Mouse (Mus musculus): Measurements from ENCODE around the gene Gm28308. TPM values are rescaled to one million over a fixed set of nuclear protein-coding genes. Genes with fewer than 3 reads are reported as not detected.
A peak's percentile ranks its signal among the peaks of the same experiment; 100 is the strongest.

The Gm28308 gene
- not detected in 2 replicates for polyA plus RNA-seq (2015; fragmentation: Nextera tagmentation; extraction: Ambion mirVana)

GRCm38 (mm10) chr6:52213119-52213986 is at the start of gene Gm28308, which contains the start of gene Hoxa3:
Gm28308 (minus strand) TSS chr6:52213339.
Hoxa3 (minus strand) TSS chr6:52213336.
- 6% methylated on average over 38 of the region's 38 CpGs for WGBS
- ATAC-seq (replicated peaks; ENCODE audit: extremely low read depth, insufficient read depth, low FRiP score), result no peak
- no peaks in the 10 kb centered on the region for H3K9me3 ChIP-seq (replicated peaks; ENCODE audit: control insufficient read depth, low read length)
- no peak within 1 kb of the TSS for H3K27ac ChIP-seq (ENCODE audit: low read length)
- peak within 1 kb of the TSS; percentile 49 for H3K4me2 ChIP-seq (ENCODE audit: low read depth, low read length)
- H3K4me1 ChIP-seq (ENCODE audit: control insufficient read depth, insufficient read depth, low read length), result peaks cover 13% of the 10 kb centered on the region
- H3K4me3 ChIP-seq (ENCODE audit: low read length), result peak within 1 kb of the TSS; percentile 39
- H3K36me3 ChIP-seq (ENCODE audit: control insufficient read depth, insufficient read depth), result no peaks in the 10 kb centered on the region
- H3K9ac ChIP-seq (ENCODE audit: low read length), result no peak within 1 kb of the TSS
- H3K27me3 ChIP-seq (ENCODE audit: control insufficient read depth, insufficient read depth, low read length), result peaks cover 98% of the 10 kb centered on the region

GRCm38 (mm10) chr6:52262463-52263320 is 49.6 kb upstream of the Gm28308 start:
- no peaks in the 10 kb centered on the region for H3K9me3 ChIP-seq (replicated peaks; ENCODE audit: control insufficient read depth, low read length)
- no peak overlapping the region for H3K4me2 ChIP-seq (ENCODE audit: low read depth, low read length)
- H3K27ac ChIP-seq (ENCODE audit: low read length), result no peak overlapping the region

GRCm38 (mm10) chr6:52261751-52262462 is 48.8 kb upstream of the Gm28308 start:
- Histone ChIP-seq H3K4me3 (ENCODE audit: low read length) (no peak overlapping the region), H3K9ac (ENCODE audit: low read length) (no peak overlapping the region), H3K9me3 (replicated peaks; ENCODE audit: control insufficient read depth, low read length) (no peaks in the 10 kb centered on the region), H3K4me2 (ENCODE audit: low read depth, low read length) (no peak overlapping the region), H3K36me3 (ENCODE audit: control insufficient read depth, insufficient read depth) (no peaks in the 10 kb centered on the region), H3K27me3 (ENCODE audit: control insufficient read depth, insufficient read depth, low read length) (peaks cover 78% of the 10 kb centered on the region), H3K27ac (ENCODE audit: low read length) (no peak overlapping the region), H3K4me1 (ENCODE audit: control insufficient read depth, insufficient read depth, low read length) (peaks cover 10% of the 10 kb centered on the region)
- WGBS, result 5% methylated on average over 9 of the region's 9 CpGs
- no peak for ATAC-seq (replicated peaks; ENCODE audit: extremely low read depth, insufficient read depth, low FRiP score)

More at GRCm38 (mm10) chr6:52262463-52263320, 49.6 kb upstream of the Gm28308 start:
- Histone ChIP-seq H3K4me1 (ENCODE audit: control insufficient read depth, insufficient read depth, low read length) (peaks cover 10% of the 10 kb centered on the region), H3K4me3 (ENCODE audit: low read length) (no peak overlapping the region), H3K36me3 (ENCODE audit: control insufficient read depth, insufficient read depth) (no peaks in the 10 kb centered on the region), H3K9ac (ENCODE audit: low read length) (no peak overlapping the region), H3K27me3 (ENCODE audit: control insufficient read depth, insufficient read depth, low read length) (peaks cover 77% of the 10 kb centered on the region)
- ATAC-seq (replicated peaks; ENCODE audit: extremely low read depth, insufficient read depth, low FRiP score), result no peak
- WGBS, result 2% methylated on average over 24 of the region's 24 CpGs

- peaks cover 76% of the 10 kb centered on the region for H3K27me3 ChIP-seq (ENCODE audit: control insufficient read depth, insufficient read depth, low read length)
- no peaks in the 10 kb centered on the region for H3K36me3 ChIP-seq (ENCODE audit: control insufficient read depth, insufficient read depth)
- no peak within 1 kb of the TSS for H3K27ac ChIP-seq (ENCODE audit: low read length)
- H3K9ac ChIP-seq (ENCODE audit: low read length), result no peak within 1 kb of the TSS
- WGBS, result 1% methylated on average over 40 of the region's 72 CpGs
- H3K4me1 ChIP-seq (ENCODE audit: control insufficient read depth, insufficient read depth, low read length), result peaks cover 10% of the 10 kb centered on the region
- peak within 1 kb of the TSS; percentile 55 for H3K4me3 ChIP-seq (ENCODE audit: low read length)
- ATAC-seq (replicated peaks; ENCODE audit: extremely low read depth, insufficient read depth, low FRiP score), result peak; percentile 63; the same call in 1 of the 2 replicates
- no peaks in the 10 kb centered on the region for H3K9me3 ChIP-seq (replicated peaks; ENCODE audit: control insufficient read depth, low read length)
- H3K4me2 ChIP-seq (ENCODE audit: low read depth, low read length), result peak within 1 kb of the TSS; percentile 74
Measured at GRCm38 (mm10) chr6:52260654-52261575, 47.8 kb upstream of the Gm28308 start, which contains the start of gene Hoxa13. Hoxa13 (minus strand) TSS chr6:52260880.

DNA sequence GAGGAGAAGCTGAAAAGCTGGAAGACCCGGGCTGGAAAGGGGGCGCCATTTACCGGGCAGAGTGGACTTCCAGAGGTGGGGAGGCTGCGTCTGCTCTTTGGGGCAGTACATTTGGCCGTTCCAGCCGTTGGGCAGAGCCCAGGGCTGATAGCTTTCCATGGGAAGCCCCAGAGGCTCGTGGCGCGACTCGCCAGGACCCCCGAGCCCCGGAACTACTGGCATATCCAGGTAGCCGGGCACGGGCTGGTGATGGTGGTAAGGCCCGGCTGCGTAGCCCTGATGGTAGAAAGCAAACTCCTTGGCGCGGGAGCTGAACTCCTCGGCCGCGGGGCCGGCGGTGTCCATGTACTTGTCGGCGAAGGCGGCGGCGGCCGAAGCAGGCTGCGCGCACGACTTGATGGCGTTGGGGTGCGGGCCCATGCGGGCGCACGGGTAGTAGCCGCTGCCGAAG is 46.7 kb upstream of the Gm28308 start:
- no peak overlapping the region for H3K9ac ChIP-seq (ENCODE audit: low read length)
- H3K36me3 ChIP-seq (ENCODE audit: control insufficient read depth, insufficient read depth), result no peaks in the 10 kb centered on the region
- peaks cover 76% of the 10 kb centered on the region for H3K27me3 ChIP-seq (ENCODE audit: control insufficient read depth, insufficient read depth, low read length)
- H3K4me2 ChIP-seq (ENCODE audit: low read depth, low read length), result peak overlapping the region; percentile 74
- peaks cover 10% of the 10 kb centered on the region for H3K4me1 ChIP-seq (ENCODE audit: control insufficient read depth, insufficient read depth, low read length)
- ATAC-seq (replicated peaks; ENCODE audit: extremely low read depth, insufficient read depth, low FRiP score), result no peak
- H3K27ac ChIP-seq (ENCODE audit: low read length), result no peak overlapping the region
- H3K4me3 ChIP-seq (ENCODE audit: low read length), result peak overlapping the region; percentile 55
- H3K9me3 ChIP-seq (replicated peaks; ENCODE audit: control insufficient read depth, low read length), result no peaks in the 10 kb centered on the region
- under 1% methylated on average over 38 of the region's 39 CpGs for WGBS

GRCm38 (mm10) chr6:52259081-52259790 is 46.1 kb upstream of the Gm28308 start:
- no peak overlapping the region for H3K4me3 ChIP-seq (ENCODE audit: low read length)
- H3K9ac ChIP-seq (ENCODE audit: low read length), result no peak overlapping the region
- peaks cover 71% of the 10 kb centered on the region for H3K27me3 ChIP-seq (ENCODE audit: control insufficient read depth, insufficient read depth, low read length)
- H3K4me1 ChIP-seq (ENCODE audit: control insufficient read depth, insufficient read depth, low read length), result peaks cover 10% of the 10 kb centered on the region
- WGBS, result 2% methylated on average over 23 of the region's 25 CpGs
- H3K9me3 ChIP-seq (replicated peaks; ENCODE audit: control insufficient read depth, low read length), result no peaks in the 10 kb centered on the region
- H3K4me2 ChIP-seq (ENCODE audit: low read depth, low read length), result no peak overlapping the region
- no peak overlapping the region for H3K27ac ChIP-seq (ENCODE audit: low read length)
- no peak for ATAC-seq (replicated peaks; ENCODE audit: extremely low read depth, insufficient read depth, low FRiP score)
- no peaks in the 10 kb centered on the region for H3K36me3 ChIP-seq (ENCODE audit: control insufficient read depth, insufficient read depth)

DNA sequence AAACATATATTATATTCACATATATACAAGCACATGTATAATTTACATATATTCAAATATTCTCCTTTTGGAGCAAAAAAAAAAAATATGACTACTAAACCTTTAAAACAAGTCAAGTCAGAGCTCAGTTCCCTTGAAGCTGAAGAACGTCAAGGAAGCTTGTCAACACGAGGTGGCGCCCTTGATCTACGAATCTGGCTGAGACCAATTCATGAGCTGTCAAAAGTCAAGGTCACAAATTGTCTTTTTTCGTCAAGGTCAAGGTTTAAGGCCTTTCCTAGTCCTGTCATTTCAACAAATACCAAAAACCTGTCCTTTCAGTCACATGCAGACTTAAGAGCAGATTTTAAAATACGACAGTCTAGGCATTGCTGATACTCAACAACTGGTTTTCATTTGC is 43.8 kb upstream of the Gm28308 start:
- Histone ChIP-seq H3K4me1 (ENCODE audit: control insufficient read depth, insufficient read depth, low read length) (peaks cover 10% of the 10 kb centered on the region), H3K27me3 (ENCODE audit: control insufficient read depth, insufficient read depth, low read length) (peaks cover 69% of the 10 kb centered on the region), H3K9ac (ENCODE audit: low read length) (no peak overlapping the region), H3K4me3 (ENCODE audit: low read length) (no peak overlapping the region), H3K36me3 (ENCODE audit: control insufficient read depth, insufficient read depth) (no peaks in the 10 kb centered on the region), H3K4me2 (ENCODE audit: low read depth, low read length) (no peak overlapping the region), H3K27ac (ENCODE audit: low read length) (no peak overlapping the region), H3K9me3 (replicated peaks; ENCODE audit: control insufficient read depth, low read length) (no peaks in the 10 kb centered on the region)
- no peak for ATAC-seq (replicated peaks; ENCODE audit: extremely low read depth, insufficient read depth, low FRiP score)
- WGBS, result under 1% methylated on average over 6 of the region's 6 CpGs

Data from heart, embryonic 16.5 days (tissue).